Mouse (Mus musculus) retina, postnatal 7 days (tissue): ENCODE results near the gene Alox5ap.

ENCODE experiments used
- DNase-seq: peaks from one replicate; pipeline ENCODE4 v3.0.0-alpha.2; 2012; ENCODE audit warnings: low read depth, low spot score

The Alox5ap gene

GRCm38 (mm10) chr5:149312884-149313652, 48.5 kb downstream of the Alox5ap start:
- no peak for DNase-seq

GRCm38 (mm10) chr5:149314514-149315081, 50.0 kb downstream of the Alox5ap start:
- DNase-seq: no peak

- DNase-seq: no peak
Observed at GRCm38 (mm10) chr5:149316926-149317325, 52.4 kb downstream of the Alox5ap start.

- no peak for DNase-seq
Observed at GRCm38 (mm10) chr5:149319874-149320323, 55.3 kb downstream of the Alox5ap start.

GRCm38 (mm10) chr5:149320534-149321482, 56.2 kb downstream of the Alox5ap start:
- DNase-seq: no peak

- no peak for DNase-seq
Observed at GRCm38 (mm10) chr5:149321909-149322841, 57.6 kb downstream of the Alox5ap start.

- no peak for DNase-seq
Observed at GRCm38 (mm10) chr5:149322938-149323553, 58.5 kb downstream of the Alox5ap start.

- no peak for DNase-seq
Observed at GRCm38 (mm10) chr5:149324739-149325138, 60.2 kb downstream of the Alox5ap start.

- no peak for DNase-seq
Observed at GRCm38 (mm10) chr5:149329098-149329887, 64.7 kb downstream of the Alox5ap start.

- DNase-seq: no peak
Observed at GRCm38 (mm10) chr5:149330601-149331000, 66.0 kb downstream of the Alox5ap start.

GRCm38 (mm10) chr5:149331407-149332143, 67.0 kb downstream of the Alox5ap start:
- no peak for DNase-seq

GRCm38 (mm10) chr5:149332787-149333186, 68.2 kb downstream of the Alox5ap start:
- no peak for DNase-seq

- DNase-seq: no peak
Observed at GRCm38 (mm10) chr5:149333941-149334698, 69.6 kb downstream of the Alox5ap start.

- no peak for DNase-seq
Observed at GRCm38 (mm10) chr5:149335009-149335408, 70.4 kb downstream of the Alox5ap start.

- DNase-seq: peak; percentile 57
Observed at GRCm38 (mm10) chr5:149335563-149336238, 71.1 kb downstream of the Alox5ap start.

GRCm38 (mm10) chr5:149337148-149337547, 72.6 kb downstream of the Alox5ap start:
- DNase-seq: no peak
